Mouse (Mus musculus): ENCODE measurements around the gene Kifc5b. TPM values are rescaled to one million over a fixed set of nuclear protein-coding genes. Genes with fewer than 3 reads are reported as not detected.

Gene Kifc5b
- polyA plus RNA-seq, 1 experiment, result 43.0 TPM

- Histone ChIP-seq H3K4me1 (ENCODE audit: control insufficient read depth, insufficient read depth, low read length) (no peaks in the 10 kb centered on the region), H3K9ac (ENCODE audit: low read depth, poor library complexity, severe bottlenecking) (no peak overlapping the region), H3K4me3 (ENCODE audit: low read depth, low read length) (no peak overlapping the region), H3K36me3 (ENCODE audit: control insufficient read depth, insufficient read depth, low read length, poor library complexity, severe bottlenecking) (no peaks in the 10 kb centered on the region), H3K27ac (ENCODE audit: insufficient read depth, low read length) (no peak overlapping the region), H3K27me3 (ENCODE audit: control insufficient read depth, insufficient read depth, low read length, poor library complexity, severe bottlenecking) (no peaks in the 10 kb centered on the region), H3K9me3 (replicated peaks; ENCODE audit: control insufficient read depth, insufficient read depth, low read length, poor library complexity, severe bottlenecking) (peaks cover 6% of the 10 kb centered on the region; the same call in 1 of the 2 replicates)
- TF ChIP-seq POLR2A (IDR thresholded peaks at IDR 0.05; ENCODE audit: insufficient read depth, low read length), result no peak
- TF ChIP-seq CTCF (IDR thresholded peaks at IDR 0.05; ENCODE audit: low read depth, low read length), result peak; percentile 59
Measured at GRCm38 (mm10) chr17:26879235-26879634, 37.7 kb upstream of the Kifc5b start.

- Histone ChIP-seq H3K9me3 (replicated peaks; ENCODE audit: control insufficient read depth, insufficient read depth, low read length, poor library complexity, severe bottlenecking) (peaks cover 6% of the 10 kb centered on the region; the same call in 1 of the 2 replicates), H3K4me3 (ENCODE audit: low read depth, low read length) (no peak overlapping the region), H3K4me1 (ENCODE audit: control insufficient read depth, insufficient read depth, low read length) (no peaks in the 10 kb centered on the region), H3K27me3 (ENCODE audit: control insufficient read depth, insufficient read depth, low read length, poor library complexity, severe bottlenecking) (no peaks in the 10 kb centered on the region), H3K9ac (ENCODE audit: low read depth, poor library complexity, severe bottlenecking) (no peak overlapping the region), H3K36me3 (ENCODE audit: control insufficient read depth, insufficient read depth, low read length, poor library complexity, severe bottlenecking) (no peaks in the 10 kb centered on the region), H3K27ac (ENCODE audit: insufficient read depth, low read length) (no peak overlapping the region)
- TF ChIP-seq POLR2A (IDR thresholded peaks at IDR 0.05; ENCODE audit: insufficient read depth, low read length), result no peak
- TF ChIP-seq EP300 (IDR thresholded peaks at IDR 0.05; ENCODE audit: insufficient read depth, low read depth, low read length), result no peak
- TF ChIP-seq CTCF (IDR thresholded peaks at IDR 0.05; ENCODE audit: low read depth, low read length), result no peak
Measured at GRCm38 (mm10) chr17:26882706-26883105, 34.2 kb upstream of the Kifc5b start.

- TF ChIP-seq POLR2A (IDR thresholded peaks at IDR 0.05; ENCODE audit: insufficient read depth, low read length) (no peak), CTCF (IDR thresholded peaks at IDR 0.05; ENCODE audit: low read depth, low read length) (no peak), EP300 (IDR thresholded peaks at IDR 0.05; ENCODE audit: insufficient read depth, low read depth, low read length) (no peak)
- peaks cover 6% of the 10 kb centered on the region; the same call in 1 of the 2 replicates for H3K9me3 ChIP-seq (replicated peaks; ENCODE audit: control insufficient read depth, insufficient read depth, low read length, poor library complexity, severe bottlenecking)
- H3K36me3 ChIP-seq (ENCODE audit: control insufficient read depth, insufficient read depth, low read length, poor library complexity, severe bottlenecking), result no peaks in the 10 kb centered on the region
- no peak overlapping the region for H3K27ac ChIP-seq (ENCODE audit: insufficient read depth, low read length)
- H3K4me1 ChIP-seq (ENCODE audit: control insufficient read depth, insufficient read depth, low read length), result no peaks in the 10 kb centered on the region
- H3K27me3 ChIP-seq (ENCODE audit: control insufficient read depth, insufficient read depth, low read length, poor library complexity, severe bottlenecking), result no peaks in the 10 kb centered on the region
- no peak overlapping the region for H3K4me3 ChIP-seq (ENCODE audit: low read depth, low read length)
- H3K9ac ChIP-seq (ENCODE audit: low read depth, poor library complexity, severe bottlenecking), result no peak overlapping the region
Measured at GRCm38 (mm10) chr17:26883585-26883984, 33.3 kb upstream of the Kifc5b start.

- Histone ChIP-seq H3K4me3 (ENCODE audit: low read depth, low read length) (no peak overlapping the region), H3K27me3 (ENCODE audit: control insufficient read depth, insufficient read depth, low read length, poor library complexity, severe bottlenecking) (no peaks in the 10 kb centered on the region), H3K9ac (ENCODE audit: low read depth, poor library complexity, severe bottlenecking) (no peak overlapping the region), H3K4me1 (ENCODE audit: control insufficient read depth, insufficient read depth, low read length) (no peaks in the 10 kb centered on the region), H3K9me3 (replicated peaks; ENCODE audit: control insufficient read depth, insufficient read depth, low read length, poor library complexity, severe bottlenecking) (peaks cover 6% of the 10 kb centered on the region; the same call in 1 of the 2 replicates), H3K36me3 (ENCODE audit: control insufficient read depth, insufficient read depth, low read length, poor library complexity, severe bottlenecking) (no peaks in the 10 kb centered on the region), H3K27ac (ENCODE audit: insufficient read depth, low read length) (no peak overlapping the region)
- TF ChIP-seq EP300 (IDR thresholded peaks at IDR 0.05; ENCODE audit: insufficient read depth, low read depth, low read length) (no peak), CTCF (IDR thresholded peaks at IDR 0.05; ENCODE audit: low read depth, low read length) (peak; percentile 71)
Measured at GRCm38 (mm10) chr17:26884995-26885926, 31.6 kb upstream of the Kifc5b start.

- H3K27me3 ChIP-seq (ENCODE audit: control insufficient read depth, insufficient read depth, low read length, poor library complexity, severe bottlenecking), result no peaks in the 10 kb centered on the region
- H3K4me1 ChIP-seq (ENCODE audit: control insufficient read depth, insufficient read depth, low read length), result no peaks in the 10 kb centered on the region
- no peaks in the 10 kb centered on the region for H3K9me3 ChIP-seq (replicated peaks; ENCODE audit: control insufficient read depth, insufficient read depth, low read length, poor library complexity, severe bottlenecking)
- TF ChIP-seq POLR2A (IDR thresholded peaks at IDR 0.05; ENCODE audit: insufficient read depth, low read length) (no peak), CTCF (IDR thresholded peaks at IDR 0.05; ENCODE audit: low read depth, low read length) (peak; percentile 97), EP300 (IDR thresholded peaks at IDR 0.05; ENCODE audit: insufficient read depth, low read depth, low read length) (0 out of 2 replicates have a peak, but pooled peaks have one; percentile 4)
- no peak overlapping the region for H3K27ac ChIP-seq (ENCODE audit: insufficient read depth, low read length)
- H3K9ac ChIP-seq (ENCODE audit: low read depth, poor library complexity, severe bottlenecking), result no peak overlapping the region
- H3K36me3 ChIP-seq (ENCODE audit: control insufficient read depth, insufficient read depth, low read length, poor library complexity, severe bottlenecking), result no peaks in the 10 kb centered on the region
- H3K4me3 ChIP-seq (ENCODE audit: low read depth, low read length), result peak overlapping the region; percentile 19; the same call in 1 of the 2 replicates
Measured at GRCm38 (mm10) chr17:26886047-26886749, 30.7 kb upstream of the Kifc5b start.

Data from ES-Bruce4 (cell line).